Mouse (Mus musculus) G1E-ER4 (cell line): ENCODE data around the gene Ccdc187. TPM values are rescaled to one million over a fixed set of nuclear protein-coding genes. Genes with fewer than 3 reads are reported as not detected.

Experiments used
- GATA1 ChIP-seq: IDR thresholded peaks from one replicate; pipeline ENCODE4 v1.8.0; 2012; ENCODE audit warnings: low read length, inconsistent platforms
- polyA plus RNA-seq: library from polyadenylated mRNA; stranded (reverse); fragments of >175 nt; gene quantifications from 2 replicates; pipeline ENCODE4 v1.2.3, GENCODE M21; 2012

The Ccdc187 gene
- polyA plus RNA-seq, 1 experiment: not detected

- no peak for TF ChIP-seq GATA1
Measured at GRCm38 (mm10) chr2:26264646-26265045, 29.7 kb downstream of the Ccdc187 start.

GRCm38 (mm10) chr2:26257315-26258096, 36.9 kb downstream of the Ccdc187 start:
- no peak for TF ChIP-seq GATA1

- TF ChIP-seq GATA1: no peak
Measured at GRCm38 (mm10) chr2:26254816-26255215, 39.5 kb downstream of the Ccdc187 start.

GRCm38 (mm10) chr2:26252514-26253206, 41.7 kb downstream of the Ccdc187 start:
- no peak for TF ChIP-seq GATA1

- TF ChIP-seq GATA1: no peak
Measured at GRCm38 (mm10) chr2:26247531-26247930, 46.8 kb downstream of the Ccdc187 start.

GRCm38 (mm10) chr2:26240841-26241240, 53.5 kb downstream of the Ccdc187 start:
- no peak for TF ChIP-seq GATA1

- TF ChIP-seq GATA1: no peak
Measured at GRCm38 (mm10) chr2:26240330-26240729, 54.0 kb downstream of the Ccdc187 start.

GRCm38 (mm10) chr2:26237290-26237782, 57.0 kb downstream of the Ccdc187 start, which contains the start of gene Qsox2:
Qsox2 (minus strand) TSS chr2:26237525.
- TF ChIP-seq GATA1: no peak

GRCm38 (mm10) chr2:26236681-26237289, 57.6 kb downstream of the Ccdc187 start:
- TF ChIP-seq GATA1: no peak

GRCm38 (mm10) chr2:26234771-26235170, 59.6 kb downstream of the Ccdc187 start:
- TF ChIP-seq GATA1: no peak

GRCm38 (mm10) chr2:26234253-26234652, 60.1 kb downstream of the Ccdc187 start:
- peak; percentile 49 for TF ChIP-seq GATA1

GRCm38 (mm10) chr2:26231366-26231765, 63.0 kb downstream of the Ccdc187 start:
- TF ChIP-seq GATA1: no peak

- no peak for TF ChIP-seq GATA1
Measured at GRCm38 (mm10) chr2:26230253-26230652, 64.1 kb downstream of the Ccdc187 start.

- no peak for TF ChIP-seq GATA1
Measured at GRCm38 (mm10) chr2:26227788-26228187, 66.6 kb downstream of the Ccdc187 start.

- TF ChIP-seq GATA1: no peak
Measured at GRCm38 (mm10) chr2:26225242-26225641, 69.1 kb downstream of the Ccdc187 start.

- no peak for TF ChIP-seq GATA1
Measured at GRCm38 (mm10) chr2:26223961-26224360, 70.4 kb downstream of the Ccdc187 start.
